Mouse (Mus musculus): ENCODE results near the gene Ing3. TPM values are rescaled to one million over a fixed set of nuclear protein-coding genes. Genes with fewer than 3 reads are reported as not detected.

Gene Ing3
- polyA plus RNA-seq, 1 experiment = 14.2 TPM

GRCm38 (mm10) chr6:21950676-21951075 is 1.3 kb downstream of the Ing3 start:
- no peak overlapping the region for H3K27ac ChIP-seq (ENCODE audit: control insufficient read depth, insufficient read depth, low read depth, low read length)
- no peaks in the 10 kb centered on the region for H3K27me3 ChIP-seq (ENCODE audit: control insufficient read depth, insufficient read depth, low read length)
- no peaks in the 10 kb centered on the region for H3K4me1 ChIP-seq (ENCODE audit: control insufficient read depth, insufficient read depth, low read length)
- peak overlapping the region; percentile 81 for H3K4me3 ChIP-seq (ENCODE audit: control insufficient read depth, low read depth, low read length)
- no peaks in the 10 kb centered on the region for H3K36me3 ChIP-seq (ENCODE audit: control insufficient read depth, insufficient read depth, low read length)
- no peak for TF ChIP-seq CTCF (IDR thresholded peaks at IDR 0.05; ENCODE audit: control insufficient read depth, insufficient read depth, insufficient replicate concordance, low read depth, low read length)
- no peak for TF ChIP-seq POLR2A (IDR thresholded peaks at IDR 0.05; ENCODE audit: control insufficient read depth, low read depth, low read length)

- no peak overlapping the region for H3K4me3 ChIP-seq (ENCODE audit: control insufficient read depth, low read depth, low read length)
- TF ChIP-seq POLR2A (IDR thresholded peaks at IDR 0.05; ENCODE audit: control insufficient read depth, low read depth, low read length) (no peak), CTCF (IDR thresholded peaks at IDR 0.05; ENCODE audit: control insufficient read depth, insufficient read depth, insufficient replicate concordance, low read depth, low read length) (no peak)
- H3K4me1 ChIP-seq (ENCODE audit: control insufficient read depth, insufficient read depth, low read length) = no peaks in the 10 kb centered on the region
- no peaks in the 10 kb centered on the region for H3K36me3 ChIP-seq (ENCODE audit: control insufficient read depth, insufficient read depth, low read length)
- no peak overlapping the region for H3K27ac ChIP-seq (ENCODE audit: control insufficient read depth, insufficient read depth, low read depth, low read length)
- H3K27me3 ChIP-seq (ENCODE audit: control insufficient read depth, insufficient read depth, low read length) = no peaks in the 10 kb centered on the region
These were observed 6.1 kb downstream of the Ing3 start for GRCm38 (mm10) chr6:21955468-21955867.

DNA sequence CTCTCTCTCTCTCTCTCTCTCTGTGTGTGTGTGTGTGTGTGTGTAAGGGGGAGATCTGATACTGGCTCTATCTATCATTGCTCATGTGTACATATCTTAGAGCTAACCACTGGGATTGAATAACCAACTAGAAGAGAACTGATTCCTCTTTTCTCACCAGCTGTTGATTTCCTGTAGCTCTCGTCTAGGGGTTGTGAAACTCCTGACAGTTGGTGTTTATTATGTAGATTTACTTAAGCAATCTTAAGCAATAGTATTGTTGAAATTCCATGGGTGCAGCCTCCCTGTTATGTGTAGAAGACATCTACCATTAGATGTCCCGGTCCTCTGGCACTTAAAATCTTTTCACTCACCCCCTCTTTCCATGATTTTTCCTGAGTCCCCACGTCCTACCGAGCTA is 9.6 kb downstream of the Ing3 start:
- Histone ChIP-seq H3K4me1 (ENCODE audit: control insufficient read depth, insufficient read depth, low read length) (no peaks in the 10 kb centered on the region), H3K36me3 (ENCODE audit: control insufficient read depth, insufficient read depth, low read length) (no peaks in the 10 kb centered on the region), H3K4me3 (ENCODE audit: control insufficient read depth, low read depth, low read length) (no peak overlapping the region), H3K27ac (ENCODE audit: control insufficient read depth, insufficient read depth, low read depth, low read length) (no peak overlapping the region), H3K27me3 (ENCODE audit: control insufficient read depth, insufficient read depth, low read length) (no peaks in the 10 kb centered on the region)
- TF ChIP-seq CTCF (IDR thresholded peaks at IDR 0.05; ENCODE audit: control insufficient read depth, insufficient read depth, insufficient replicate concordance, low read depth, low read length) (no peak), POLR2A (IDR thresholded peaks at IDR 0.05; ENCODE audit: control insufficient read depth, low read depth, low read length) (no peak)

- no peak overlapping the region for H3K4me3 ChIP-seq (ENCODE audit: control insufficient read depth, low read depth, low read length)
- TF ChIP-seq CTCF (IDR thresholded peaks at IDR 0.05; ENCODE audit: control insufficient read depth, insufficient read depth, insufficient replicate concordance, low read depth, low read length) = no peak
- TF ChIP-seq POLR2A (IDR thresholded peaks at IDR 0.05; ENCODE audit: control insufficient read depth, low read depth, low read length) = no peak
- H3K27me3 ChIP-seq (ENCODE audit: control insufficient read depth, insufficient read depth, low read length) = no peaks in the 10 kb centered on the region
- H3K4me1 ChIP-seq (ENCODE audit: control insufficient read depth, insufficient read depth, low read length) = no peaks in the 10 kb centered on the region
- no peaks in the 10 kb centered on the region for H3K36me3 ChIP-seq (ENCODE audit: control insufficient read depth, insufficient read depth, low read length)
- no peak overlapping the region for H3K27ac ChIP-seq (ENCODE audit: control insufficient read depth, insufficient read depth, low read depth, low read length)
These were observed 10.5 kb downstream of the Ing3 start for GRCm38 (mm10) chr6:21959909-21960308.

GRCm38 (mm10) chr6:21977532-21977931 is 28.2 kb downstream of the Ing3 start:
- TF ChIP-seq CTCF (IDR thresholded peaks at IDR 0.05; ENCODE audit: control insufficient read depth, insufficient read depth, insufficient replicate concordance, low read depth, low read length) (no peak), POLR2A (IDR thresholded peaks at IDR 0.05; ENCODE audit: control insufficient read depth, low read depth, low read length) (no peak)
- H3K36me3 ChIP-seq (ENCODE audit: control insufficient read depth, insufficient read depth, low read length) = no peaks in the 10 kb centered on the region

DNA sequence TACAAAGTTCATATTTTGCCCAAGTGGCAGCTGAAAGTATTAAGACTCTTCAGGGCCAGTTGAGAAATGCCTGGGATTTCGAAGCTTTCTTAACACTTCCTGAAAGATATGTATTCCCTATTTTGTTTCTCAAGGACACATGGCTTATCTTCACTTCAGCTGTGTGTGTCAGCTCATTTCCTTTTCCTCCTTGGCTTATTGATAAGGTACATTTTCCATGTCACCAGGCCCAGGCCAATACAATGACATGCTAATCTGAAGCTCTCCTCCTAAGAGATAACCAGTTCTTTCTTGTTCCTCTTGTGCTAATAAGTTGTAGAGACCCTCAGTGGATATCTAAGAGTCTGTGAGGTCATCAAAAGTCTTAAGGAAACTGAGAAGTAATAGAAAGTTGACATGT is 31.7 kb downstream of the Ing3 start:
- H3K4me3 ChIP-seq (ENCODE audit: control insufficient read depth, low read depth, low read length) = no peak overlapping the region
- 0 out of 2 replicates have a peak, but pooled peaks cover under 1% of the 10 kb centered on the region for H3K27me3 ChIP-seq (ENCODE audit: control insufficient read depth, insufficient read depth, low read length)
- no peak overlapping the region for H3K27ac ChIP-seq (ENCODE audit: control insufficient read depth, insufficient read depth, low read depth, low read length)
- H3K4me1 ChIP-seq (ENCODE audit: control insufficient read depth, insufficient read depth, low read length) = peaks cover 10% of the 10 kb centered on the region
- H3K36me3 ChIP-seq (ENCODE audit: control insufficient read depth, insufficient read depth, low read length) = no peaks in the 10 kb centered on the region
- TF ChIP-seq CTCF (IDR thresholded peaks at IDR 0.05; ENCODE audit: control insufficient read depth, insufficient read depth, insufficient replicate concordance, low read depth, low read length) = no peak
- TF ChIP-seq POLR2A (IDR thresholded peaks at IDR 0.05; ENCODE audit: control insufficient read depth, low read depth, low read length) = no peak

More at GRCm38 (mm10) chr6:21977532-21977931, 28.2 kb downstream of the Ing3 start:
- Histone ChIP-seq H3K4me3 (ENCODE audit: control insufficient read depth, low read depth, low read length) (no peak overlapping the region), H3K27ac (ENCODE audit: control insufficient read depth, insufficient read depth, low read depth, low read length) (no peak overlapping the region), H3K4me1 (ENCODE audit: control insufficient read depth, insufficient read depth, low read length) (no peaks in the 10 kb centered on the region), H3K27me3 (ENCODE audit: control insufficient read depth, insufficient read depth, low read length) (no peaks in the 10 kb centered on the region)

- Histone ChIP-seq H3K27me3 (ENCODE audit: control insufficient read depth, insufficient read depth, low read length) (0 out of 2 replicates have a peak, but pooled peaks cover 2% of the 10 kb centered on the region), H3K27ac (ENCODE audit: control insufficient read depth, insufficient read depth, low read depth, low read length) (peak overlapping the region; percentile 71), H3K36me3 (ENCODE audit: control insufficient read depth, insufficient read depth, low read length) (no peaks in the 10 kb centered on the region), H3K4me1 (ENCODE audit: control insufficient read depth, insufficient read depth, low read length) (peaks cover 17% of the 10 kb centered on the region), H3K4me3 (ENCODE audit: control insufficient read depth, low read depth, low read length) (peak overlapping the region; percentile 81)
- no peak for TF ChIP-seq POLR2A (IDR thresholded peaks at IDR 0.05; ENCODE audit: control insufficient read depth, low read depth, low read length)
- TF ChIP-seq CTCF (IDR thresholded peaks at IDR 0.05; ENCODE audit: control insufficient read depth, insufficient read depth, insufficient replicate concordance, low read depth, low read length) = no peak
These were observed 35.8 kb downstream of the Ing3 start for GRCm38 (mm10) chr6:21984990-21985731.
